19 mouse cellular contexts compared by ENCODE assay signal in the genomic region with DNA sequence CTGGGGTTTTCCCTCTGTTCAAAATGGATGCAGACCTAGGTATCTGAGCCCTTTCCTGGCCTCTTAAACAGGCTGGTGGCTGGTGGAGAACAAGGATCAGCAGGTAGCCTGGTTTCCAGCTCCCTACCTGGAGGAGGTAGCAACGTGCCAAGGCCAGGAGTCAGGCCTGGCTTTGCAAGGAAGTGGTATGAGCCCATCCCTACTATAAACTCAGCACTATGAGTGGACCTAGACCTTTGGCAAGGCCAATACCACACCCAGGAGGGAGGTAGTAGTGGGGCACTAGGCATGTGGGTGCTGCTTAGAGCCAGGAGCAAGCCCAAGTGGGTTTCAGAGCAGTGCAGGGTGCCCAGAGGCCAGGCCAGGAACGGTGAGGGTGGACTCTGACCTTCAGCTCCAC. TPM values are rescaled to one million over a fixed set of nuclear protein-coding genes. Genes with fewer than 3 reads are reported as not detected.
"Had no signal": no experiment of that assay in that cellular context is flagged by ENCODE, and none has a peak within 500 bp of the region (broad histone marks: within the 10 kb centered on the region; RNA-seq: fewer than 3 reads in every experiment).

No protein-coding gene starts in this region.

- H3K4me3 ChIP-seq: limb, embryonic 10.5 days; limb, embryonic 13.5 days; liver, embryonic 13.5 days had no signal

- H3K27me3 ChIP-seq: limb, embryonic 13.5 days; liver, embryonic 13.5 days had no signal

- H3K9me3 ChIP-seq: limb, embryonic 10.5 days; limb, embryonic 13.5 days; liver, embryonic 13.5 days had no signal

- ATAC-seq: lung, postnatal 0 days had no signal

- H3K9ac ChIP-seq: limb, embryonic 13.5 days; lung, embryonic 14.5 days had no signal

- H3K4me2 ChIP-seq: limb, embryonic 13.5 days; liver, embryonic 13.5 days; midbrain, embryonic 11.5 days had no signal

- H3K27ac ChIP-seq: kidney, postnatal 0 days; limb, embryonic 10.5 days; limb, embryonic 13.5 days; liver, embryonic 13.5 days had no signal

- DNase-seq: kidney, adult 2 months; liver; liver, embryonic 13.5 days; lung, embryonic 14.5 days; lung, postnatal 36 days; midbrain, embryonic 14.5 days; thymus, postnatal 36 days had no signal

RNA-seq across cellular contexts. Expression of gene Syngr3, which starts 9.7 kb away (rescaled TPM):
- total RNA-seq: megakaryocyte progenitor cell, adult 5-6 weeks; megakaryocyte-erythroid progenitor cell, adult 5-6 weeks had no signal

RNA-seq across cellular contexts. Expression of gene Rnf151, which starts 18.4 kb away (rescaled TPM):
- total RNA-seq: layer of hippocampus, postnatal 25 days; left cerebral cortex, postnatal 25 days; megakaryocyte-erythroid progenitor cell, adult 5-6 weeks; midbrain, postnatal 0 days had no signal
- polyA plus RNA-seq: kidney, postnatal 0 days; limb, embryonic 13.5 days; lung, postnatal 0 days; midbrain, postnatal 0 days; neural tube, embryonic 14.5 days; stomach, embryonic 14.5 days had no signal
